In genomic region chr19:37970004-37970403, GRCm38 (mm10) we compare ENCODE assay signal across 13 mouse cellular contexts.
DNase-seq lines count a peak whose midpoint lies in the region; ATAC-seq and TF ChIP-seq lines count a peak whose summit lies in the region.
"Had no signal": no experiment of that assay in that cellular context is flagged by ENCODE, and none has a peak within 500 bp of the region (broad histone marks: within the 10 kb centered on the region; RNA-seq: fewer than 3 reads in every experiment).

No protein-coding gene starts in this region.

- H3K27me3 ChIP-seq in limb, embryonic 14.5 days (ENCODE audit: control insufficient read depth, insufficient read depth, low read length): no peaks in the 10 kb centered on the region
- H3K27me3 ChIP-seq in limb, embryonic 10.5 days (ENCODE audit: low read depth, poor library complexity, severe bottlenecking): no peaks in the 10 kb centered on the region
- no peaks in the 10 kb centered on the region for H3K27me3 ChIP-seq in liver, postnatal 0 days (ENCODE audit: insufficient read depth, low read length)
- H3K27me3 ChIP-seq: limb, embryonic 13.5 days; lung, embryonic 15.5 days had no signal

- no peak overlapping the region for H3K4me2 ChIP-seq in limb, embryonic 14.5 days (replicated peaks; ENCODE audit: low read depth, low read length, severe bottlenecking)
- no peak overlapping the region for H3K4me2 ChIP-seq in liver, postnatal 0 days (ENCODE audit: low read depth, low read length)
- H3K4me2 ChIP-seq: limb, embryonic 13.5 days; lung, embryonic 15.5 days; midbrain, embryonic 11.5 days had no signal

- H3K4me3 ChIP-seq in limb, embryonic 14.5 days (replicated peaks; ENCODE audit: low read length): no peak overlapping the region
- no peak overlapping the region for H3K4me3 ChIP-seq in limb, embryonic 10.5 days
- H3K4me3 ChIP-seq in liver, postnatal 0 days (ENCODE audit: low read depth, low read length): no peak overlapping the region
- H3K4me3 ChIP-seq: limb, embryonic 13.5 days; lung, embryonic 15.5 days had no signal

- no peaks in the 10 kb centered on the region for H3K9me3 ChIP-seq in limb, embryonic 14.5 days (ENCODE audit: control insufficient read depth, low read length)
- H3K9me3 ChIP-seq in limb, embryonic 10.5 days (replicated peaks): no peaks in the 10 kb centered on the region
- H3K9me3 ChIP-seq in liver, postnatal 0 days (ENCODE audit: low read length): no peaks in the 10 kb centered on the region
- H3K9me3 ChIP-seq: limb, embryonic 13.5 days; lung, embryonic 15.5 days had no signal

- peaks cover 5% of the 10 kb centered on the region; the same call in 1 of the 2 replicates for H3K4me1 ChIP-seq in limb, embryonic 14.5 days (ENCODE audit: control insufficient read depth, insufficient read depth, low read length)
- H3K4me1 ChIP-seq in limb, embryonic 10.5 days: no peaks in the 10 kb centered on the region
- H3K4me1 ChIP-seq in liver, postnatal 0 days (ENCODE audit: insufficient read depth): peaks cover 2% of the 10 kb centered on the region; the same call in 1 of the 2 replicates
- H3K4me1 ChIP-seq: lung, embryonic 15.5 days had no signal

- no peak overlapping the region for H3K27ac ChIP-seq in limb, embryonic 14.5 days (replicated peaks; ENCODE audit: low read depth, low read length)
- no peak overlapping the region for H3K27ac ChIP-seq in limb, embryonic 10.5 days
- no peak overlapping the region for H3K27ac ChIP-seq in liver, postnatal 0 days (ENCODE audit: low read depth)
- H3K27ac ChIP-seq: limb, embryonic 13.5 days; lung, embryonic 15.5 days had no signal

- H3K9ac ChIP-seq in limb, embryonic 14.5 days (ENCODE audit: low read depth, low read length, severe bottlenecking): no peak overlapping the region
- no peak overlapping the region for H3K9ac ChIP-seq in liver, postnatal 0 days (replicated peaks)
- H3K9ac ChIP-seq: limb, embryonic 13.5 days; lung, embryonic 15.5 days had no signal

- no peak for TF ChIP-seq EP300 in liver, postnatal 0 days (IDR thresholded peaks at IDR 0.05; ENCODE audit: low read depth)

- no peaks in the 10 kb centered on the region; the same call in 1 of the 2 replicates for H3K36me3 ChIP-seq in limb, embryonic 14.5 days (ENCODE audit: control insufficient read depth, insufficient read depth, low read length)
- H3K36me3 ChIP-seq in limb, embryonic 10.5 days: no peaks in the 10 kb centered on the region
- H3K36me3 ChIP-seq in liver, postnatal 0 days (replicated peaks; ENCODE audit: insufficient read depth, low read length): no peaks in the 10 kb centered on the region

- ATAC-seq in limb, embryonic 14.5 days (ENCODE audit: low FRiP score, low read depth): no peak
- ATAC-seq in liver, postnatal 0 days: no peak
- ATAC-seq in megakaryocyte-erythroid progenitor cell, adult 5-6 weeks (replicated peaks; ENCODE audit: low FRiP score, low TSS enrichment, poor library complexity, severe bottlenecking): no peak

- TF ChIP-seq POLR2A in limb, embryonic 14.5 days (IDR thresholded peaks at IDR 0.05; ENCODE audit: borderline replicate concordance, extremely low read depth, insufficient read depth, insufficient read length): no peak

- TF ChIP-seq CTCF in liver, postnatal 0 days (IDR thresholded peaks at IDR 0.05; ENCODE audit: low read depth): no peak

- DNase-seq in limb, embryonic 14.5 days (ENCODE audit: low spot score): peak; percentile 42
- DNase-seq in limb, embryonic 10.5 days (ENCODE audit: low spot score): no peak
- peak; percentile 8 to 14 for DNase-seq in B cell, adult 2 months
- DNase-seq in kidney, adult 11 months: peak; percentile 85
- peak; percentile 79 to 87 for DNase-seq in kidney, postnatal 25 days
- no peak for DNase-seq in layer of hippocampus, postnatal 14 days (ENCODE audit: low spot score in 2 of 2)
- DNase-seq in liver, postnatal 0 days: no peak
- DNase-seq: cerebellum, adult 11-12 months; right cerebral cortex, postnatal 4 days had no signal

- WGBS in limb, embryonic 14.5 days: 24% methylated on average over 5 of the region's 5 CpGs
- WGBS in limb, embryonic 10.5 days: 78% methylated on average over 5 of the region's 5 CpGs
- WGBS in liver, postnatal 0 days (ENCODE audit: insufficient replicate concordance): 51% methylated on average over 5 of the region's 5 CpGs

Comparison
In these comparisons a context has a peak if more than half of its experiments do, and no peak if none do; other contexts are left out.
1. DNase-seq: peak in limb, embryonic 14.5 days (single experiment), B cell, adult 2 months (2 of 2), kidney, adult 11 months (single experiment) and kidney, postnatal 25 days (2 of 2); none in limb, embryonic 10.5 days (single experiment), layer of hippocampus, postnatal 14 days (0 of 2) and liver, postnatal 0 days (single experiment).